Mouse (Mus musculus): Measurements from ENCODE around the gene Sfxn4.

- TF ChIP-seq CTCF (IDR thresholded peaks at IDR 0.05; ENCODE audit: borderline replicate concordance, control insufficient read depth, extremely low read depth, insufficient read depth, low read length, poor library complexity) (peak; percentile 47; the same call in 1 of the 2 replicates), POLR2A (IDR thresholded peaks at IDR 0.05; ENCODE audit: control insufficient read depth, extremely low read depth, insufficient read depth, low read length, poor library complexity) (no peak)
Measured at GRCm38 (mm10) chr19:60837747-60838146, 23.5 kb downstream of the Sfxn4 start.

Data from thymus, adult 2 months (tissue).